Mouse (Mus musculus): Measurements from ENCODE around the gene Ccr1. TPM values are rescaled to one million over a fixed set of nuclear protein-coding genes. Genes with fewer than 3 reads are reported as not detected.
"Not testable (repeated sequence)": the region's sequence is repeated elsewhere in the genome, so short reads cannot be mapped to it uniquely, and the experiment has no call there.

The Ccr1 gene
- total and polyA plus RNA-seq, 2 experiments from 2014 or later, result 0.21 to 0.63 TPM

DNA sequence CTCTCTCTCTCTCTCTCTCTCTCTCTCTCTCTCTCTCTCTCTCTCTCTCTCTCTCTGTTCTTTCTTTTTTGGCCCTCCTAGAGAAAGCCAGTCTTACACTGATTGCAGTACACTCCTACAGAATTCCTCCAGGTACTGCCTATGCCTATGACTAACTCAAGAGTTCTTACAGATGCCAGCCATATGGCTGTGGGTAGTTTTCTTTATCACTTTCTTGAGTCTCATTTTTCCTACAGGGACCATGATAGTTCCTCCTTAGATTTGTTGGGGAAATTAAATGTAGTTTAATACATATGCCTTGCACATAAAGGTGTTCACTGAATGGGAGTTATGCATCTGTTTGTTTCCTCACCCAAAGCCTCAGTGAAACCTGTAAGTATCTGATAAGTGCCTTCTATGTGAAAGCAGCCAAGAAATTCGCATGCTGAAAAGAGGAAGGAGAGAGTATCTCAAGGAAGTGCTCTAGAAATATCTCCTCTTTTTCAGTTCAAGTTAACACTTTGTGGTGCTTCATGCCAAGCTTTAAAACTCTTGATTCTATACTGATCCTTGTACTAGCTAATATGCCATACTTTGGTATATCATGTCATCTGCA lies 22.9 kb upstream of the Ccr1 start:
- Histone ChIP-seq H3K4me2 (ENCODE audit: low read depth, low read length) (no peak overlapping the region), H3K9me3 (ENCODE audit: low read length) (no peaks in the 10 kb centered on the region), H3K4me1 (ENCODE audit: insufficient read depth, low read length) (no peaks in the 10 kb centered on the region), H3K9ac (replicated peaks; ENCODE audit: low read length) (no peak overlapping the region), H3K27ac (no peak overlapping the region), H3K36me3 (ENCODE audit: insufficient read depth, low read length) (no peaks in the 10 kb centered on the region), H3K27me3 (ENCODE audit: insufficient read depth, low read length) (no peaks in the 10 kb centered on the region), H3K4me3 (ENCODE audit: low read length) (no peak overlapping the region)
- ATAC-seq (no peak), DNase-seq (ENCODE audit: low spot score) (no peak)
- TF ChIP-seq CTCF (IDR thresholded peaks at IDR 0.05; ENCODE audit: low read depth), result no peak
- WGBS, result 80% methylated on average over 1 of the region's 1 CpGs

DNA sequence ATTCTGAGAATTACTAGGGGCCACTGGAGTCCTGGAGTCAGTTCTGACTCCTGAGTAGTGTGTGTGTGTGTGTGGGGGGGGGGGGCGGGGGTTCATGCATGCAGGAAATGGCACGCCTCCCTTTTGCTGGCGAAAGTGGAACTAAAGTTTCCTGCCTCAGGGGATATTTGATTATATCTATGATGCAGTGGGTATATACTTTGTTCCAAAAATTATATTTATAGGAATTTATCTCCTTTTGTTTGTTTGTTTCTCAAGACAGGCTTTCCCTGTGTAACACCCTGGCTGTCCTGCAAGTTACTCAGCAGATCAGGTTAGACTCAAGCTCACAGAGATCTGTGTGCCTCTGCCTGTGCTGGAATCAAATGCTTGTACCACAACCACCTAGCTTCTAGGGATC lies 21.2 kb upstream of the Ccr1 start:
- Histone ChIP-seq H3K4me2 (ENCODE audit: low read depth, low read length) (no peak overlapping the region), H3K4me1 (ENCODE audit: insufficient read depth, low read length) (no peaks in the 10 kb centered on the region), H3K36me3 (ENCODE audit: insufficient read depth, low read length) (no peaks in the 10 kb centered on the region), H3K27me3 (ENCODE audit: insufficient read depth, low read length) (no peaks in the 10 kb centered on the region), H3K9ac (replicated peaks; ENCODE audit: low read length) (no peak overlapping the region), H3K9me3 (ENCODE audit: low read length) (no peaks in the 10 kb centered on the region), H3K4me3 (ENCODE audit: low read length) (no peak overlapping the region), H3K27ac (no peak overlapping the region)
- ATAC-seq (no peak), DNase-seq (ENCODE audit: low spot score) (no peak)
- WGBS, result 77% methylated on average over 3 of the region's 3 CpGs
- TF ChIP-seq CTCF (IDR thresholded peaks at IDR 0.05; ENCODE audit: low read depth), result no peak

GRCm38 (mm10) chr9:123986217-123986616 lies 17.7 kb upstream of the Ccr1 start:
- Histone ChIP-seq H3K9ac (replicated peaks; ENCODE audit: low read length) (no peak overlapping the region), H3K27me3 (ENCODE audit: insufficient read depth, low read length) (no peaks in the 10 kb centered on the region), H3K27ac (no peak overlapping the region), H3K4me1 (ENCODE audit: insufficient read depth, low read length) (no peaks in the 10 kb centered on the region), H3K4me2 (ENCODE audit: low read depth, low read length) (no peak overlapping the region), H3K9me3 (ENCODE audit: low read length) (no peaks in the 10 kb centered on the region), H3K4me3 (ENCODE audit: low read length) (no peak overlapping the region), H3K36me3 (ENCODE audit: insufficient read depth, low read length) (no peaks in the 10 kb centered on the region)
- no peak for ATAC-seq
- 87% methylated on average over 2 of the region's 2 CpGs for WGBS
- no peak for TF ChIP-seq CTCF (IDR thresholded peaks at IDR 0.05; ENCODE audit: low read depth)
- DNase-seq (ENCODE audit: low spot score), result peak; percentile 3

DNA sequence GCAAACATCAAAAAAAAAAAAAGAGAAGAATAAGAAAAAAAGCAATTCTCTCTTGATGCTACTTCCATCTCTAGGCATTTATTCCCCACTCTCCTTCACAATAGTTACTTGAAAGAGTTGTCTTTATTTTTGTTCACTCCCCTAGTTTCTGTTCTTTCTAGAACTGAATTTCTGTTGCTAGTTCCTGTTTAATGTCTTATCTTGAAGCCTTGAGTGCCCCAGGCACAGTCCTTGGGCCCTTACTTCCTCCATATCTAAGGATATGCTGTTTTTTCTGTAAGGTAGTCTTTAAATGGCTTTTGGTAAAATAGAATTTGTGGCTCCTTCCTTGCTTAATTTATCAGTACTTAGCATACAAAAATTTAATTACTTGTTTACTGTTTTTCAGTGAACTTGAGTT lies 16.5 kb upstream of the Ccr1 start:
- H3K4me2 ChIP-seq (ENCODE audit: low read depth, low read length), result no peak overlapping the region
- ATAC-seq (no peak), DNase-seq (ENCODE audit: low spot score) (no peak)
- no peaks in the 10 kb centered on the region for H3K27me3 ChIP-seq (ENCODE audit: insufficient read depth, low read length)
- H3K36me3 ChIP-seq (ENCODE audit: insufficient read depth, low read length), result no peaks in the 10 kb centered on the region
- no peak overlapping the region for H3K27ac ChIP-seq
- no peaks in the 10 kb centered on the region for H3K9me3 ChIP-seq (ENCODE audit: low read length)
- TF ChIP-seq CTCF (IDR thresholded peaks at IDR 0.05; ENCODE audit: low read depth), result no peak
- H3K4me3 ChIP-seq (ENCODE audit: low read length), result no peak overlapping the region
- no peaks in the 10 kb centered on the region for H3K4me1 ChIP-seq (ENCODE audit: insufficient read depth, low read length)
- H3K9ac ChIP-seq (replicated peaks; ENCODE audit: low read length), result no peak overlapping the region

- H3K9me3 ChIP-seq (ENCODE audit: low read length), result no peaks in the 10 kb centered on the region
- no peaks in the 10 kb centered on the region for H3K27me3 ChIP-seq (ENCODE audit: insufficient read depth, low read length)
- no peak for DNase-seq (ENCODE audit: low spot score)
- no peak for TF ChIP-seq CTCF (IDR thresholded peaks at IDR 0.05; ENCODE audit: low read depth)
- 87% methylated on average over 1 of the region's 1 CpGs for WGBS
- no peak overlapping the region for H3K4me3 ChIP-seq (ENCODE audit: low read length)
- no peaks in the 10 kb centered on the region for H3K36me3 ChIP-seq (ENCODE audit: insufficient read depth, low read length)
- H3K27ac ChIP-seq, result no peak overlapping the region
- H3K4me2 ChIP-seq (ENCODE audit: low read depth, low read length), result no peak overlapping the region
- no peaks in the 10 kb centered on the region for H3K4me1 ChIP-seq (ENCODE audit: insufficient read depth, low read length)
- ATAC-seq, result no peak
- H3K9ac ChIP-seq (replicated peaks; ENCODE audit: low read length), result no peak overlapping the region
Measured at GRCm38 (mm10) chr9:123982720-123983119, 14.2 kb upstream of the Ccr1 start.

GRCm38 (mm10) chr9:123981909-123982308 lies 13.4 kb upstream of the Ccr1 start:
- Histone ChIP-seq H3K27ac (no peak overlapping the region), H3K4me1 (ENCODE audit: insufficient read depth, low read length) (no peaks in the 10 kb centered on the region), H3K27me3 (ENCODE audit: insufficient read depth, low read length) (no peaks in the 10 kb centered on the region), H3K36me3 (ENCODE audit: insufficient read depth, low read length) (no peaks in the 10 kb centered on the region), H3K9me3 (ENCODE audit: low read length) (no peaks in the 10 kb centered on the region), H3K4me2 (ENCODE audit: low read depth, low read length) (no peak overlapping the region), H3K4me3 (ENCODE audit: low read length) (no peak overlapping the region), H3K9ac (replicated peaks; ENCODE audit: low read length) (no peak overlapping the region)
- DNase-seq (ENCODE audit: low spot score), result no peak
- no peak for TF ChIP-seq CTCF (IDR thresholded peaks at IDR 0.05; ENCODE audit: low read depth)
- ATAC-seq, result no peak
- 79% methylated on average over 4 of the region's 4 CpGs for WGBS

DNA sequence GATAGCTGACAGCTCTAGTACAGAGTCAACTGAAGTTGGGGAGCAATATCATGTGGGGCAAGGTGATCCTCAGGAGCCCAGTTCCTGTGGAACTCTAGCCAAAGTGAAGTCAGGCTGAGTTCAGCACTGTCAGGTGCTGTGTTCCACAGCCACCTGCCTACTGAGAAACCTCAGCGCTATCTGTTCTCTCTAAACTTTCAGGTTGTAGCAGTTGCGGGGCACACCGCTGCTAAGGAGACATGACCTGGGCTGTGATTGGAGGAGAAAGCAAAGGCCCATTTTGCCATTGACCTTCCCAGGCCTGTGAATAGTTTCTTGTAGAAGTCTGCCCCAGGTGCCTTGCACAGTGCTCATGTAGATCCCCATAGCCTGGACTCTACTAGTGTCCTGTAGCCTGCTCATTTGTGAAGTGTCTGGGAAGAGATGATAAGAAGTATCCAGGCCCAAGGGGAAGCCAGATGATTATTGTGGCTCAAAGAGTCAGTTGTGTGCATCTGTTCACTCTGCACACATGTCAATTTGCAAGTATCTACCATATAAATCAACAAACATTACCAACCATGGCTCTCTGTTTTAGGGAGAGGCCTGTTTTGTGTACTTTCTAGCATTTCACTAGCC lies 12.5 kb upstream of the Ccr1 start:
- H3K4me3 ChIP-seq (ENCODE audit: low read length); H3K9me3 ChIP-seq (ENCODE audit: low read length); DNase-seq (ENCODE audit: low spot score); H3K4me1 ChIP-seq (ENCODE audit: insufficient read depth, low read length); H3K4me2 ChIP-seq (ENCODE audit: low read depth, low read length); H3K36me3 ChIP-seq (ENCODE audit: insufficient read depth, low read length); ATAC-seq; H3K9ac ChIP-seq (replicated peaks; ENCODE audit: low read length); H3K27ac ChIP-seq; H3K27me3 ChIP-seq (ENCODE audit: insufficient read depth, low read length): not testable (repeated sequence)
- WGBS, result no CpG with 5 or more reads among the region's 3 CpGs

Data from hindbrain, postnatal 0 days (tissue).